In genomic region chr7:119513056-119513455, GRCm38 (mm10) we compare ENCODE assay signal across 9 mouse cellular contexts. TPM values are rescaled to one million over a fixed set of nuclear protein-coding genes. Genes with fewer than 3 reads are reported as not detected.
DNase-seq lines count a peak whose midpoint lies in the region; ATAC-seq lines count a peak whose summit lies in the region.
"Had no signal": no experiment of that assay in that cellular context is flagged by ENCODE, and none has a peak within 500 bp of the region (broad histone marks: within the 10 kb centered on the region; RNA-seq: fewer than 3 reads in every experiment).

No protein-coding gene starts in this region.

- no peaks in the 10 kb centered on the region for H3K9me3 ChIP-seq in forebrain, embryonic 14.5 days (replicated peaks; ENCODE audit: control insufficient read depth, low read length)
- H3K9me3 ChIP-seq in forebrain, embryonic 13.5 days (replicated peaks), result no peaks in the 10 kb centered on the region
- H3K9me3 ChIP-seq in kidney, embryonic 16.5 days (ENCODE audit: low read length), result no peaks in the 10 kb centered on the region
- H3K9me3 ChIP-seq in liver, embryonic 11.5 days (ENCODE audit: control insufficient read depth, low read length), result no peaks in the 10 kb centered on the region
- H3K9me3 ChIP-seq: heart, embryonic 15.5 days had no signal

- no peaks in the 10 kb centered on the region for H3K36me3 ChIP-seq in forebrain, embryonic 14.5 days (ENCODE audit: control insufficient read depth, insufficient read depth, low read length)
- no peaks in the 10 kb centered on the region for H3K36me3 ChIP-seq in forebrain, embryonic 13.5 days (ENCODE audit: poor library complexity, severe bottlenecking)
- no peaks in the 10 kb centered on the region for H3K36me3 ChIP-seq in kidney, embryonic 16.5 days (ENCODE audit: insufficient read depth, low read length)
- H3K36me3 ChIP-seq in liver, embryonic 11.5 days (ENCODE audit: control insufficient read depth, insufficient read depth, low read length), result no peaks in the 10 kb centered on the region
- H3K36me3 ChIP-seq: heart, embryonic 15.5 days had no signal

- H3K4me2 ChIP-seq in forebrain, embryonic 14.5 days (ENCODE audit: low read length), result no peak overlapping the region
- no peak overlapping the region for H3K4me2 ChIP-seq in forebrain, embryonic 13.5 days
- H3K4me2 ChIP-seq in kidney, embryonic 16.5 days (replicated peaks; ENCODE audit: low read depth, low read length), result no peak overlapping the region
- H3K4me2 ChIP-seq in liver, embryonic 11.5 days, result no peak overlapping the region
- H3K4me2 ChIP-seq: heart, embryonic 15.5 days had no signal

- no peak overlapping the region for H3K9ac ChIP-seq in forebrain, embryonic 14.5 days (ENCODE audit: low read length)
- H3K9ac ChIP-seq in forebrain, embryonic 13.5 days, result no peak overlapping the region
- no peak overlapping the region for H3K9ac ChIP-seq in kidney, embryonic 16.5 days (replicated peaks; ENCODE audit: low read length)
- H3K9ac ChIP-seq in liver, embryonic 11.5 days (ENCODE audit: low read depth, low read length), result no peak overlapping the region
- H3K9ac ChIP-seq: heart, embryonic 15.5 days had no signal

- H3K4me3 ChIP-seq in forebrain, embryonic 14.5 days (ENCODE audit: low read depth, low read length), result no peak overlapping the region
- H3K4me3 ChIP-seq in forebrain, embryonic 13.5 days, result no peak overlapping the region
- H3K4me3 ChIP-seq in kidney, embryonic 16.5 days (ENCODE audit: low read length), result no peak overlapping the region
- no peak overlapping the region for H3K4me3 ChIP-seq in liver, embryonic 11.5 days (ENCODE audit: low read depth, low read length)
- H3K4me3 ChIP-seq: heart, embryonic 15.5 days had no signal

- H3K27ac ChIP-seq in forebrain, embryonic 14.5 days (ENCODE audit: low read depth, low read length), result no peak overlapping the region
- no peak overlapping the region for H3K27ac ChIP-seq in forebrain, embryonic 13.5 days
- H3K27ac ChIP-seq in kidney, embryonic 16.5 days (ENCODE audit: low read length), result no peak overlapping the region
- no peak overlapping the region for H3K27ac ChIP-seq in liver, embryonic 11.5 days (ENCODE audit: low read depth, low read length)
- H3K27ac ChIP-seq: heart, embryonic 15.5 days had no signal

- no peak for ATAC-seq in forebrain, embryonic 14.5 days
- no peak for ATAC-seq in forebrain, embryonic 13.5 days
- ATAC-seq in common myeloid progenitor, adult 5-6 weeks (replicated peaks; ENCODE audit: low read depth, poor library complexity, severe bottlenecking), result peak; percentile 63; the same call in 1 of the 2 replicates
- ATAC-seq in kidney, embryonic 16.5 days (ENCODE audit: low FRiP score, low TSS enrichment), result peak; percentile 70
- ATAC-seq in liver, embryonic 11.5 days (replicated peaks; ENCODE audit: low FRiP score), result peak; percentile 56

- H3K27me3 ChIP-seq in forebrain, embryonic 14.5 days (replicated peaks; ENCODE audit: control insufficient read depth, insufficient read depth, low read length), result no peaks in the 10 kb centered on the region
- H3K27me3 ChIP-seq in forebrain, embryonic 13.5 days, result no peaks in the 10 kb centered on the region
- no peaks in the 10 kb centered on the region for H3K27me3 ChIP-seq in kidney, embryonic 16.5 days (ENCODE audit: insufficient read depth, low read length)
- H3K27me3 ChIP-seq in liver, embryonic 11.5 days (replicated peaks; ENCODE audit: control insufficient read depth, insufficient read depth, low read length), result no peaks in the 10 kb centered on the region
- H3K27me3 ChIP-seq: heart, embryonic 15.5 days had no signal

- peak; percentile 63 for DNase-seq in forebrain, embryonic 14.5 days (ENCODE audit: low spot score)
- DNase-seq in WW6 (ENCODE audit: low read depth, low spot score), result peak; percentile 38
- DNase-seq in liver, embryonic 11.5 days (ENCODE audit: low spot score), result peak; percentile 33
- DNase-seq in right cerebral cortex, postnatal 25 days, result peak; percentile 44
- DNase-seq in spleen, adult 12 weeks (ENCODE audit: low spot score), result no peak

- H3K4me1 ChIP-seq in forebrain, embryonic 14.5 days (ENCODE audit: control insufficient read depth, insufficient read depth, low read length), result no peaks in the 10 kb centered on the region
- H3K4me1 ChIP-seq in forebrain, embryonic 13.5 days, result no peaks in the 10 kb centered on the region
- H3K4me1 ChIP-seq in kidney, embryonic 16.5 days (ENCODE audit: insufficient read depth, low read length), result no peaks in the 10 kb centered on the region
- no peaks in the 10 kb centered on the region for H3K4me1 ChIP-seq in liver, embryonic 11.5 days (replicated peaks; ENCODE audit: control insufficient read depth, insufficient read depth, low read length)
- H3K4me1 ChIP-seq: heart, embryonic 15.5 days had no signal

- WGBS in forebrain, embryonic 14.5 days, result 20% methylated on average over 7 of the region's 7 CpGs
- WGBS in forebrain, embryonic 13.5 days, result 29% methylated on average over 7 of the region's 7 CpGs
- WGBS in kidney, embryonic 16.5 days, result 21% methylated on average over 7 of the region's 7 CpGs
- 31% methylated on average over 7 of the region's 7 CpGs for WGBS in liver, embryonic 11.5 days

RNA-seq across cellular contexts. Expression of gene Acsm5, which starts 6.2 kb away (rescaled TPM):
- polyA plus RNA-seq in forebrain, embryonic 14.5 days (2014; fragmentation: Nextera tagmentation; extraction: Ambion mirVana), result not detected in 2 replicates
- polyA plus RNA-seq in forebrain, embryonic 13.5 days (2015; fragmentation: Nextera tagmentation; extraction: Ambion mirVana), result not detected in 2 replicates
- total RNA-seq in common myeloid progenitor, adult 5-6 weeks (2017), result not detected in 2 replicates
- polyA plus RNA-seq in kidney, embryonic 16.5 days (2015; fragmentation: Nextera tagmentation; extraction: Ambion mirVana), result 1.2 TPM in 2 replicates
- not detected in 2 replicates for polyA plus RNA-seq in liver, embryonic 11.5 days (2014; fragmentation: Nextera tagmentation; extraction: Ambion mirVana)
- polyA plus RNA-seq: heart, embryonic 15.5 days had no signal

RNA-seq across cellular contexts. Expression of gene Pdilt, which starts 10.2 kb away (rescaled TPM):
- polyA plus RNA-seq in forebrain, embryonic 14.5 days (2014; fragmentation: Nextera tagmentation; extraction: Ambion mirVana), result 0.10 TPM in 1 of 2 replicates, not detected in the other
- polyA plus RNA-seq in forebrain, embryonic 13.5 days (2015; fragmentation: Nextera tagmentation; extraction: Ambion mirVana), result 0.21 TPM in 1 of 2 replicates, not detected in the other
- not detected in 2 replicates for total RNA-seq in common myeloid progenitor, adult 5-6 weeks (2017)
- polyA plus RNA-seq in kidney, embryonic 16.5 days (2015; fragmentation: Nextera tagmentation; extraction: Ambion mirVana), result 0.10 and 0.21 TPM in 2 replicates
- polyA plus RNA-seq in liver, embryonic 11.5 days (2014; fragmentation: Nextera tagmentation; extraction: Ambion mirVana), result not detected in 2 replicates
- polyA plus RNA-seq: heart, embryonic 15.5 days had no signal

RNA-seq across cellular contexts. Expression of gene Umod, which starts 34.0 kb away (rescaled TPM):
- polyA plus RNA-seq in forebrain, embryonic 14.5 days (2014; fragmentation: Nextera tagmentation; extraction: Ambion mirVana), result not detected in 2 replicates
- polyA plus RNA-seq in forebrain, embryonic 13.5 days (2015; fragmentation: Nextera tagmentation; extraction: Ambion mirVana), result not detected in 2 replicates
- total RNA-seq in common myeloid progenitor, adult 5-6 weeks (2017), result not detected in 2 replicates
- polyA plus RNA-seq in kidney, embryonic 16.5 days (2015; fragmentation: Nextera tagmentation; extraction: Ambion mirVana), result 8.3 and 10.0 TPM in 2 replicates
- polyA plus RNA-seq in liver, embryonic 11.5 days (2014; fragmentation: Nextera tagmentation; extraction: Ambion mirVana), result not detected in 2 replicates
- polyA plus RNA-seq: heart, embryonic 15.5 days had no signal

RNA-seq across cellular contexts. Expression of gene Acsm2, which starts 41.1 kb away (rescaled TPM):
- not detected in 2 replicates for polyA plus RNA-seq in forebrain, embryonic 14.5 days (2014; fragmentation: Nextera tagmentation; extraction: Ambion mirVana)
- not detected in 2 replicates for polyA plus RNA-seq in forebrain, embryonic 13.5 days (2015; fragmentation: Nextera tagmentation; extraction: Ambion mirVana)
- not detected in 2 replicates for total RNA-seq in common myeloid progenitor, adult 5-6 weeks (2017)
- 54.0 and 59.8 TPM in 2 replicates for polyA plus RNA-seq in kidney, embryonic 16.5 days (2015; fragmentation: Nextera tagmentation; extraction: Ambion mirVana)
- polyA plus RNA-seq in liver, embryonic 11.5 days (2014; fragmentation: Nextera tagmentation; extraction: Ambion mirVana), result not detected in 2 replicates
- polyA plus RNA-seq: heart, embryonic 15.5 days had no signal

RNA-seq across cellular contexts. Expression of gene Gp2, which starts 54.0 kb away (rescaled TPM):
- polyA plus RNA-seq in forebrain, embryonic 14.5 days (2014; fragmentation: Nextera tagmentation; extraction: Ambion mirVana), result not detected in 2 replicates
- not detected in 2 replicates for polyA plus RNA-seq in forebrain, embryonic 13.5 days (2015; fragmentation: Nextera tagmentation; extraction: Ambion mirVana)
- total RNA-seq in common myeloid progenitor, adult 5-6 weeks (2017), result not detected in 2 replicates
- polyA plus RNA-seq in kidney, embryonic 16.5 days (2015; fragmentation: Nextera tagmentation; extraction: Ambion mirVana), result 0.09 and 0.22 TPM in 2 replicates
- polyA plus RNA-seq in liver, embryonic 11.5 days (2014; fragmentation: Nextera tagmentation; extraction: Ambion mirVana), result not detected in 2 replicates
- polyA plus RNA-seq: heart, embryonic 15.5 days had no signal

Comparison
In these comparisons a context has a peak if more than half of its experiments do, and no peak if none do; other contexts are left out.
1. ATAC-seq: peak in common myeloid progenitor, adult 5-6 weeks (single experiment), kidney, embryonic 16.5 days (single experiment) and liver, embryonic 11.5 days (single experiment); none in forebrain, embryonic 14.5 days (single experiment) and forebrain, embryonic 13.5 days (single experiment).